Mouse (Mus musculus) embryonic facial prominence, embryonic 11.5 days (tissue): ENCODE measurements at regions not wholly inside any gene's neighbourhood (a gene's known extent, or its start where the extent isn't known, plus 50 kb on each side); places are given as distances from the start of the nearest gene placed in this dataset.

Source experiments
- ATAC-seq: fragments of 200-750 bp; cut with Nextera tagmentation; replicated peaks from 2 replicates; pipeline ENCODE4 v1.8.0; 2017; ENCODE audit warnings: low read depth; ENCODE audit not compliant: insufficient number of reproducible peaks, low FRiP score, low TSS enrichment
- DNase-seq: peaks from one replicate; pipeline ENCODE4 v3.0.0-alpha.2; 2015; ENCODE audit warnings: low spot score
- H3K27ac ChIP-seq: fragments of 300-500 bp; sonication (generic); replicated peaks from 2 replicates; pipeline ENCODE4 v1.5.1; 2014; ENCODE audit warnings: mild to moderate bottlenecking, low read depth, low read length, control low read depth
- H3K27me3 ChIP-seq: fragments of 300-500 bp; sonication (generic); 2 replicates; pipeline ENCODE4 v1.6.1; 2014; ENCODE audit warnings: mild to moderate bottlenecking, low read length, moderate library complexity, mixed read lengths; ENCODE audit not compliant: control insufficient read depth, insufficient read depth
- H3K36me3 ChIP-seq: fragments of 300-500 bp; sonication (generic); replicated peaks from 2 replicates; pipeline ENCODE4 v1.6.1; 2014; ENCODE audit warnings: low read depth, mild to moderate bottlenecking, low read length, moderate library complexity, mixed read lengths; ENCODE audit not compliant: control insufficient read depth, insufficient read depth
- H3K4me1 ChIP-seq: fragments of 300-500 bp; sonication (generic); 2 replicates; pipeline ENCODE4 v1.6.1; 2014; ENCODE audit warnings: low read length, mixed read lengths; ENCODE audit not compliant: control insufficient read depth, insufficient read depth
- H3K4me2 ChIP-seq: fragments of 300-500 bp; sonication (generic); 2 replicates; pipeline ENCODE4 v1.6.1; 2014; ENCODE audit warnings: low read depth, mild to moderate bottlenecking, control low read depth, low read length, moderate library complexity
- H3K4me3 ChIP-seq: fragments of 300-500 bp; sonication (generic); 2 replicates; pipeline ENCODE4 v1.5.1; 2014; ENCODE audit warnings: low read depth, low read length, control low read depth
- H3K9ac ChIP-seq: fragments of 300-500 bp; sonication (generic); replicated peaks from 2 replicates; pipeline ENCODE4 v1.6.1; 2014; ENCODE audit warnings: mild to moderate bottlenecking, control low read depth, low read length
- H3K9me3 ChIP-seq: fragments of 300-500 bp; sonication (generic); replicated peaks from 2 replicates; pipeline ENCODE4 v1.6.1; 2016; ENCODE audit warnings: mild to moderate bottlenecking, low read length, inconsistent platforms, mixed read lengths; ENCODE audit not compliant: control insufficient read depth
- WGBS: fragments of 180-500 bp; shearing (Covaris S2); extraction: QIAGEN DNeasy Blood & Tissue Kit; methylation state at CpG from one replicate; pipeline ENCODE4 v1.1.7; 2014; 5-methylcytosine and 5-hydroxymethylcytosine counted together

GRCm38 (mm10) chr3:140084333-140084732 lies 878.8 kb downstream of the Stpg2 start:
- Histone ChIP-seq H3K36me3 (no peaks in the 10 kb centered on the region), H3K4me1 (no peaks in the 10 kb centered on the region), H3K4me2 (no peak overlapping the region), H3K9me3 (no peaks in the 10 kb centered on the region), H3K9ac (no peak overlapping the region), H3K4me3 (no peak overlapping the region), H3K27me3 (no peaks in the 10 kb centered on the region), H3K27ac (no peak overlapping the region)
- ATAC-seq (0 out of 2 replicates have a peak, but pooled peaks have one; percentile 39), DNase-seq (no peak)
- WGBS: 80% methylated on average over 3 of the region's 3 CpGs

- 85% methylated on average over 3 of the region's 3 CpGs for WGBS
- Histone ChIP-seq H3K4me3 (no peak overlapping the region), H3K27ac (no peak overlapping the region)
These were observed 879.9 kb downstream of the Stpg2 start for GRCm38 (mm10) chr3:140085385-140085784.

GRCm38 (mm10) chr3:140088019-140088418 lies 882.5 kb downstream of the Stpg2 start:
- Histone ChIP-seq H3K4me1 (no peaks in the 10 kb centered on the region), H3K27me3 (no peaks in the 10 kb centered on the region), H3K9me3 (no peaks in the 10 kb centered on the region), H3K27ac (no peak overlapping the region), H3K4me2 (no peak overlapping the region), H3K9ac (no peak overlapping the region), H3K4me3 (no peak overlapping the region), H3K36me3 (no peaks in the 10 kb centered on the region)
- DNase-seq (no peak), ATAC-seq (no peak)
- 83% methylated on average over 3 of the region's 3 CpGs for WGBS

More at GRCm38 (mm10) chr3:140085385-140085784, 879.9 kb downstream of the Stpg2 start:
- ATAC-seq (no peak), DNase-seq (no peak)
- Histone ChIP-seq H3K9ac (no peak overlapping the region), H3K4me2 (no peak overlapping the region), H3K4me1 (no peaks in the 10 kb centered on the region), H3K9me3 (no peaks in the 10 kb centered on the region), H3K36me3 (no peaks in the 10 kb centered on the region), H3K27me3 (no peaks in the 10 kb centered on the region)

GRCm38 (mm10) chr3:140091900-140092299 lies 886.4 kb downstream of the Stpg2 start:
- WGBS: 47% methylated on average over 2 of the region's 2 CpGs

GRCm38 (mm10) chr3:140096854-140097540 lies 891.5 kb downstream of the Stpg2 start:
- ATAC-seq: no peak
- no peaks in the 10 kb centered on the region for H3K4me1 ChIP-seq
- no peak overlapping the region for H3K9ac ChIP-seq

More at GRCm38 (mm10) chr3:140091900-140092299, 886.4 kb downstream of the Stpg2 start:
- no peak overlapping the region for H3K27ac ChIP-seq
- no peaks in the 10 kb centered on the region for H3K36me3 ChIP-seq
- H3K9me3 ChIP-seq: no peaks in the 10 kb centered on the region
- no peak overlapping the region for H3K4me3 ChIP-seq
- no peaks in the 10 kb centered on the region for H3K4me1 ChIP-seq
- no peak overlapping the region for H3K4me2 ChIP-seq
- H3K27me3 ChIP-seq: no peaks in the 10 kb centered on the region
- DNase-seq: peak; percentile 13
- H3K9ac ChIP-seq: no peak overlapping the region
- ATAC-seq: no peak

GRCm38 (mm10) chr3:140109401-140109800 lies 903.9 kb downstream of the Stpg2 start:
- Histone ChIP-seq H3K27ac (no peak overlapping the region), H3K9me3 (no peaks in the 10 kb centered on the region), H3K4me2 (no peak overlapping the region), H3K36me3 (no peaks in the 10 kb centered on the region), H3K9ac (no peak overlapping the region), H3K4me1 (no peaks in the 10 kb centered on the region), H3K27me3 (no peaks in the 10 kb centered on the region), H3K4me3 (no peak overlapping the region)
- no peak for DNase-seq
- WGBS: 61% methylated on average over 4 of the region's 4 CpGs
- ATAC-seq: no peak

More at GRCm38 (mm10) chr3:140096854-140097540, 891.5 kb downstream of the Stpg2 start:
- H3K4me3 ChIP-seq: no peak overlapping the region
- H3K36me3 ChIP-seq: no peaks in the 10 kb centered on the region
- H3K9me3 ChIP-seq: no peaks in the 10 kb centered on the region
- no peak overlapping the region for H3K4me2 ChIP-seq
- no peaks in the 10 kb centered on the region for H3K27me3 ChIP-seq
- no peak for DNase-seq
- H3K27ac ChIP-seq: no peak overlapping the region

- no peak overlapping the region for H3K27ac ChIP-seq
- H3K9me3 ChIP-seq: no peaks in the 10 kb centered on the region
- no peak for DNase-seq
- no peak for ATAC-seq
- no peaks in the 10 kb centered on the region for H3K27me3 ChIP-seq
- no peaks in the 10 kb centered on the region for H3K4me1 ChIP-seq
- H3K36me3 ChIP-seq: no peaks in the 10 kb centered on the region
- no peak overlapping the region for H3K4me2 ChIP-seq
- WGBS: 78% methylated on average over 9 of the region's 9 CpGs
- no peak overlapping the region for H3K9ac ChIP-seq
- H3K4me3 ChIP-seq: no peak overlapping the region
These were observed 906.1 kb downstream of the Stpg2 start for GRCm38 (mm10) chr3:140111414-140112172.

- Histone ChIP-seq H3K9ac (no peak overlapping the region), H3K4me3 (no peak overlapping the region), H3K4me1 (no peaks in the 10 kb centered on the region), H3K36me3 (no peaks in the 10 kb centered on the region), H3K4me2 (no peak overlapping the region), H3K9me3 (no peaks in the 10 kb centered on the region), H3K27me3 (no peaks in the 10 kb centered on the region), H3K27ac (no peak overlapping the region)
- 50% methylated on average over 1 of the region's 1 CpGs for WGBS
- ATAC-seq: no peak
- no peak for DNase-seq
These were observed 909.6 kb downstream of the Stpg2 start for GRCm38 (mm10) chr3:140115116-140115515.
